Mouse (Mus musculus) cerebellum, adult (tissue): ENCODE results near the gene Tbc1d10c.
A peak's percentile ranks its signal among the peaks of the same experiment; 100 is the strongest.

Source experiments
- ATAC-seq: cut with Nextera tagmentation; 2 replicates; pipeline ENCODE4 v1.9.2; 2017; ENCODE audit warnings: mild to moderate bottlenecking, moderate library complexity, mixed read lengths; ENCODE audit not compliant: insufficient number of reproducible peaks, low FRiP score, low TSS enrichment

Gene Tbc1d10c

GRCm38 (mm10) chr19:4163543-4163887, 27.6 kb downstream of the Tbc1d10c start:
- ATAC-seq: no peak

DNA sequence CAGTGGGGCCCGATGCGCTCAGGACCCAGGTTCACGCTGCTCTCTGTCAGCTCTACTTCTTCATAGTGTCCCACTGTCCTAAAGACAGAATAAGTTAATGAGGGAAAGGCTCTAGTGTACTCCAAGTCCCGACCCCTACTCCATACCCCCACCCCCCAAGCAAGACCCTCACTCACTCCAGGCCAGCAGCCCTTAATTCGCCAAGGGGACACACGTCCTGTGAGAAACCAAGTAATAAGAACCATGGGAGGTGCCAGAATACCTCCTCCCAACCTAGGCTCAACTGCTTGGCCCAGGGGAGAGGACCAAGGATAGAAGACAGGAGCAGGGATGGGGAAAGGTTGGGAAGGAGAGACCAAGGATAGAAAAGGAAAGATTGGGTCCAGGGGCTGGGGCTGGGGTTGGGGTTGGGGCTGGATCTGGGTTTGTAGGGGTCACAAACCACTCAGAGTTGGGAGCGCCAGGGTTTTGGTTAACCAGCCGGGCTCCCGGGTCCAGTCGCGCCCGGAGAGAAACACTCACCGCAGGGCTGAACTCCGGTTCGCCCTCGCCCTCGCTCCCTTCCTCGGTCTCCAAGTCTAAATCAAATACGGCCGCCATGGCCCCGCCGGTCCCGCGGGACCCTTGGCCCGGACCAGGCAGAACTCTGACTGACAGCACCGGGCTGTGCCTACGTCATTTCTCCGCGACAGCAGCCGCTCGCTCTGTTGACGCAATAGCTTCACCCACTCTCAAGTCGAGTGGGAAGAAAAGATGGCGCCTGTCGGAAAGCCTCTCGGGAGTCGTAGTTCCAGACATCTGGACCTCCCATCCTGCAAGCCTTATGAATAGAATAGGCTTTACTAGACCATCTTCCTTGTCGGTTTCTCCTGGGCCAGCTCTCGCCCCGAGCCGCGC, 28.2 kb downstream of the Tbc1d10c start, which contains the start of gene Rps6kb2:
Rps6kb2 (minus strand) TSS at position 709 of the 897 bp plus-strand sequence.
- ATAC-seq: peak; percentile 83

GRCm38 (mm10) chr19:4159049-4159448, 32.0 kb downstream of the Tbc1d10c start:
- no peak for ATAC-seq

GRCm38 (mm10) chr19:4156771-4157170, 34.3 kb downstream of the Tbc1d10c start:
- ATAC-seq: no peak

DNA sequence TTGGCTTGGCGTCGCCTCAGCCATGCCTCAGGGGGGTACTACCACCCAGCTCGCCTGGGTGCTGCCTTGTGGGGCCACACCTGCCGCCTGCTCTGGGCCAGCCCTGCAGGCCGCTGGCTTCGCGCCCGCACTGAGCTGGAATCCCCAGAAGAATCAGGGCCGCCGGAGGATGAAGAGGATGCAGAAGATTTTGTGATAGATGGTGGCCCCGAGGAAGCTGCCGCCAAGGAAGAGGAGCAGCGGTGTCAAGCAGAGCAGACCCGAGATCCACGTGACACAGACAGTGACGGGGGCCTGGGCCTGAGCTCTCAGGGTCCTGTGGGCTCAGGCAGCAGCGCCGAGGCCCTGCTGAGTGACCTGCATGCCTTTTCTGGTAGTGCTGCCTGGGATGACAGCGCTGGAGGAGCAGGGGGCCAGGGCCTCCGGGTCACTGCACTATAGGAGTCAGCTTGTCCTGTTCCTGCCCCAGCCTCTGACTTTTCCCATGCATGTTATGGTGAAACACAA, 35.0 kb downstream of the Tbc1d10c start:
- ATAC-seq: no peak

- no peak for ATAC-seq
Measured at GRCm38 (mm10) chr19:4155223-4156072, 35.6 kb downstream of the Tbc1d10c start.

DNA sequence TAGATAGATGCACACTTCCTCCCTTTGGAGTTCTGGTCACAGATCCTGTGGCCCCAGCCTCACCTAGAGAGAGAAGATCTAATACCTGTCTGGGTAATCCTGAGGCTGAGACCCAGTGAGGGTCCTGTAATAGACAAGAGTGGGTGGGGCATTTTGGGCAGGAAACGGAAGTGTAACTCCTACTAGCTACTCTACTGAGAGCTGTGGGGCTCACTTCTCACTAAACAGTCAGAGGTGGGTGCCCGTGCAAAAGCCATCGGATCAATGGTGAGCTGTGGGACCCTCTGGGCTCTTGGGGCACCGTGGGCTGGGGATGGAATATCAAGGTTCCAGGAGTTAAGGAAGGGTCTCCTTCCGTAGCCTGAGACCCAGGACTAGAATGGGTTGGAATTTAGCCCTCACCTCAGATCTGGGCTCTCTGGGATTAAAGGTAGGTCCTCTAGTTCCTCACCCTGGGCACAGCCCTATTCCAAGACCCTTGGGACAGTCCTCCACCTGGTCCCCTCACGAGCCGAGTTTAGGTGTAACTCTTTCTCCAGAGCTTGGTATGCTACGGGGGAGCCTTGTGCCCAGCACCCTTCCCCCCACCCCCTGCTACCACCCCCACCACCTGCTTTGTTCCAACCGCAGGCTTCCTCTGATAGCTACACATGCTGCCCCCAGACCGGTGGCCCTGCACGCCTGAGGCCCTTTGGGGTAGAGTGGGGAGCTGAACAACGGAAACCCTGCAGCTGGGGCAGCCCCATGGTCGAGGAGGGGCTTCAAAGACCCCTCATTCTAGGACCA, 36.5 kb downstream of the Tbc1d10c start:
- no peak for ATAC-seq

DNA sequence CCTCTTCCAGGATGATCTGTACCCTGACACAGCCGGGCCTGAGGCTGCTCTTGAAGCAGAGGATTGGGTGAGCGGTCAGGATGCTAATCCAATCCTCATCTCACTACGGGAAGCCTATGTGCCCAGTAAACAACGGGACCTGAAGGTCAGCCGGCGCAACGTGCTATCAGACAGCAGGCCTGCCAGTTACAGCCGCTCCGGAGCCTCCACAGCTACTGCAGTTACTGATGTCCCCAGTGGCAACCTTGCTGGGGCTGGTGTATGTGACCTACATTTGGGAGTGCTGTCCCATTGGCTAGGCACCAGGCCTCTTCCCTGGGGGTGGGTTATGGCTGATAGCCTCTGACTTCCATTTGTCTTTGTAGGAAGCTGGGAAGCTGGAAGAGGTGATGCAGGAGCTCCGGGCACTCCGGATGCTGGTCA, 37.8 kb downstream of the Tbc1d10c start, which contains the start of gene Ptprcap:
Ptprcap (plus strand) TSS at position 373 of the 423 bp plus-strand sequence.
- ATAC-seq: peak; percentile 54; the same call in 1 of the 2 replicates

DNA sequence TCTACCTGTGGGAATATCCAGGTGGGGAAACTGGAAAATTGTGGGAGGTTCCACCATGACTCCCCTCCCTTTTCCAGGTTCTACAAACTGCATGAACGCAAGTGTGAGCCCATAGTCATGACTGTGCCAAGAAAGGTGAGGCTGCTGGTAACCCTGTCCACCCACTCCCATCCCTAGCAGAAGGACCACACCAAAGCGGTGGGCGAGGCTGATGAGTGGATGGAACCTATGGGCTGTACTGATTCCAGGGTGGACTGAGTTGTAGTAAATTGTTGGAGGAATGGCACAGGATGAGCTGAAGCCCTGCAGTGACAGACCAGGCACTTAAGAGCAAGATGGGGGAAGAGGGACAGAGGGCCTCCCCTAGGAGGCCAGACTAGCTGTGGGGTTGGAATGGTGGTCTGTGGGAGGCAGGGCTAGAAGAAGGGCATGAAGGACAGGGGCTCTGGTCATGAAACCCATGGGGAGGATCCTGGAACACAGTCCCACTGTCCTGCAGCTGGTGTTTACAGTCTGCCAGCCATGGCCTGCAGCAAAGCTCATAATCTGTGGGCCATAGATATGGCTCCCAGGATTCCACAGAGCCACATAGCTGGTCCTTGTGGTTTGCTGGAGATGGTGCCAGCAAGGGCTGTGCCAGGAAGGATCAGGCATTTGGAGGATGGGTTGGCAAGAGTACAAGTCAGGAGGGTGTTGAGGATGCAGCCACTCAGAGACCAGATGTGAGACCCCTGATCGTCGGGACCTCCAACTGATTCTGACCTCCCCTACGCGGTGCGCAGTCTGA, 38.4 kb downstream of the Tbc1d10c start:
- no peak for ATAC-seq

GRCm38 (mm10) chr19:4151898-4152297, 39.2 kb downstream of the Tbc1d10c start:
- ATAC-seq: no peak

GRCm38 (mm10) chr19:4151488-4151860, 39.6 kb downstream of the Tbc1d10c start:
- no peak for ATAC-seq

DNA sequence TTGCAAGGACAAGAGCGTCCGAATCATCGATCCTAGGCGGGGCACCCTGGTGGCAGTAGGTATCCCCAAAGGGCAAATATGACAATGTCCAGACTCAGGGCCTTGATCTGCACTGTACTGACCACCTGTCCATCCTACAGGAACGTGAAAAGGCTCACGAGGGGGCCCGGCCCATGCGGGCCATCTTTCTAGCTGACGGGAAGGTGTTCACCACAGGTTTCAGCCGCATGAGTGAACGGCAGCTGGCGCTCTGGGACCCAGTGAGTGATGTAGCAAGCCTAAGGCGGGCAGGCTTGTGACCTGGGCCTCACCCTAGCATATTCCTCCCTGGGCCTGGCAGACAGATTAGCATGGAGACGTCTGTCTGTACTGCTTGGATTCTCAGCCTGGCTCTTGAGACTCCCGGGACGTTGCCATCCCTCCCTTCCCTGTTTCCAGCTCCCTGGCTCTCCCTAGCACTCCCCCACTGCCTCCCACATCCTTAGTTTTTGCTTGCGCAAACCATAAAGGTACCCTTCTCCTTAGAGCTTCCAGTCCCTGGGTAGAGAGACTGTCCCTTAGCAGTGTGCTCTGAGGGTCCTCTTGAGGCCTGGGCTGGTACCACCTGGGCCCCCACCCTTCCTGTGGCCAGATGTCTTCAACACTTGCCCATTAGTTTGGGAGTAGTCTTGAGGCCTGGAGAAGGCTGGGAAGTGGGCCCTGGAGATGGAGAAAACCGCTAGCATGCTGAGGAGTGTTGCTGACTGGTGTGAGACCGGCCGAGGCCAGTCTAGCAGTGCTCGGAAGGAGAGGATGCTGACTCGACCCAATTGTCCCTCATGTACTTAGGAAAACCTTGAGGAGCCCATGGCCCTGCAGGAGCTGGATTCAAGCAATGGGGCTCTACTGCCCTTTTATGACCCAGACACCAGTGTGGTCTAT, 40.3 kb downstream of the Tbc1d10c start:
- no peak for ATAC-seq

GRCm38 (mm10) chr19:4149764-4150461, 41.2 kb downstream of the Tbc1d10c start:
- ATAC-seq: no peak

GRCm38 (mm10) chr19:4149283-4149682, 41.8 kb downstream of the Tbc1d10c start:
- ATAC-seq: no peak

DNA sequence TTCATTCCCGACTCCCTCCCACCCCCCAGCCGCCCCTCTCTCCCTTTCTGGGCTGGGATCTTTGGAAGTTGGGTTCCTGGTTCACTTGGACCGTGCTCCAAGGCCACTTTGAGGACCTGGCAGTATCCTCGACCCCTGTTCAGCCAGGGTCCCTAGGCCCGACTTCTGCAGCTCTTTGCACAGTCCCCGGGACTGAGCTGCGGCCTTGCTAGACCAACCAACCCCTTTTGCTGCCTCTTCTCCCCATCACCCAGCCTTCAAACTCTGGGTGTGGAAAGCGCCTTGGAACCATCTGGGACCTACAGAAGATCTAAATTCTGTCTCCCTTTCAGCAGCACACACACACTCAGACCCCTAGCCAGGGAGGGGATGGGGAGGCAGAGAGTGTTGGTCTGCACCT, 42.3 kb downstream of the Tbc1d10c start:
- no peak for ATAC-seq

GRCm38 (mm10) chr19:4148491-4148806, 42.6 kb downstream of the Tbc1d10c start, which contains the start of gene Coro1b:
TSS of gene Coro1b (plus strand) at chr19:4148619.
- peak; percentile 66 for ATAC-seq

DNA sequence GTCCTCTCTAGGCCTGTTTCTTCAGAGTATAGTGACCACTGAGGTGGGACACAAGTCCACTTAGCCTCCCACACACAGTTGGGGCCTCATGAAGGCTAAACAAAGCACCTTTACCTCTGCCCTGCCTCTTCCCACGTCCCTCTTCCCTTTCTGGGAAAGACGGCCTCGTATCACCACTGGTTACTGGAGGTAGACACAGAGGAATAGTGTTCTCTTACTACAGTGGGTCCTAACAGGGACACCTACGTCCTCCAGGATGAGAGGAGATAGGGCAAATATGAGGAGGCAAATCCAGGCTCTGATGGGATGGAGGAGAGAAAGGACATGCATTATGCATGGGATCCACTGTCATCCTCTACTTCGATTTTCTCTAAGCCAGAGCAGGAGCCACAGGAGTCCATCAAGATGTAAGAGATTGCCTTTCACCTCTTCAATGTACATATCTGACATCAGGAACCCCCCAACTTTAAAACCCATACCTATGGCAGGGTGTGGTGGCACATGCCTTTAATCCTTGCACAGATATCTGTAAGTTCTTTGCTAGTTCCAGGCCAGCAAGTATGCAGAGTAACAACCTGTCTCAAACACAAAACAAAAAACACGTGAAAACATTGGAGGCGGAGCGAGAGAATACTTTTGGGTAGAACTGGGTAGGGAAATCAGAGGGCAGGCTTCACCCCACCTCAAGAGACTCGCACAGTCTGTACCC, 43.1 kb downstream of the Tbc1d10c start:
- ATAC-seq: no peak
